Mouse (Mus musculus) erythroblast, embryonic 14.5 days (primary cell): ENCODE data around the gene Ugt1a6a. TPM values are rescaled to one million over a fixed set of nuclear protein-coding genes. Genes with fewer than 3 reads are reported as not detected.

Experiments
- H3K27me3 ChIP-seq: 2 replicates; pipeline ENCODE4 v1.6.1; 2012; ENCODE audit warnings: inconsistent platforms; ENCODE audit not compliant: control insufficient read depth
- H3K36me3 ChIP-seq: 2 replicates; pipeline ENCODE4 v1.6.1; 2012; ENCODE audit warnings: mild to moderate bottlenecking, inconsistent platforms; ENCODE audit not compliant: control insufficient read depth
- H3K4me1 ChIP-seq: 2 replicates; pipeline ENCODE4 v1.6.1; 2012; ENCODE audit warnings: inconsistent platforms; ENCODE audit not compliant: control insufficient read depth
- H3K4me3 ChIP-seq: replicated peaks from 2 replicates; pipeline ENCODE3; 2012; ENCODE audit warnings: moderate library complexity, mild to moderate bottlenecking, inconsistent platforms
- H3K9me3 ChIP-seq: 2 replicates; pipeline ENCODE4 v1.6.1; 2012; ENCODE audit warnings: low read length, inconsistent platforms, mixed read lengths; ENCODE audit not compliant: control insufficient read depth
- GATA1 ChIP-seq: IDR thresholded peaks from 2 replicates; pipeline ENCODE4 v1.6.1; 2012; ENCODE audit warnings: low read length, inconsistent platforms, mixed read lengths
- TAL1 ChIP-seq: IDR thresholded peaks from 3 replicates; pipeline ENCODE4 v1.6.1; 2012; ENCODE audit warnings: low read length, inconsistent platforms, mixed read lengths
- polyA plus RNA-seq: library from polyadenylated mRNA; stranded (reverse); fragments of >175 nt; gene quantifications from 2 replicates; pipeline ENCODE4 v1.2.3, GENCODE M21; 2012

Gene Ugt1a6a
- polyA plus RNA-seq, 1 experiment = not detected

GRCm38 (mm10) chr1:88249596-88249995, 115.0 kb downstream of the Ugt1a6a start:
- no peaks in the 10 kb centered on the region for H3K4me1 ChIP-seq
- peaks cover 65% of the 10 kb centered on the region for H3K9me3 ChIP-seq
- no peak overlapping the region for H3K4me3 ChIP-seq
- TF ChIP-seq TAL1 (no peak), GATA1 (no peak)
- no peaks in the 10 kb centered on the region for H3K36me3 ChIP-seq
- peaks cover 2% of the 10 kb centered on the region; the same call in 1 of the 2 replicates for H3K27me3 ChIP-seq

GRCm38 (mm10) chr1:88250023-88250422, 115.4 kb downstream of the Ugt1a6a start:
- Histone ChIP-seq H3K9me3 (peaks cover 66% of the 10 kb centered on the region), H3K4me1 (no peaks in the 10 kb centered on the region), H3K36me3 (no peaks in the 10 kb centered on the region), H3K27me3 (peaks cover 2% of the 10 kb centered on the region; the same call in 1 of the 2 replicates), H3K4me3 (no peak overlapping the region)
- no peak for TF ChIP-seq TAL1

GRCm38 (mm10) chr1:88253106-88253505, 118.5 kb downstream of the Ugt1a6a start:
- no peak overlapping the region for H3K4me3 ChIP-seq
- peaks cover 60% of the 10 kb centered on the region for H3K9me3 ChIP-seq
- no peaks in the 10 kb centered on the region for H3K4me1 ChIP-seq
- no peak for TF ChIP-seq GATA1
- TF ChIP-seq TAL1 = no peak
- no peaks in the 10 kb centered on the region for H3K36me3 ChIP-seq
- 0 out of 2 replicates have a peak, but pooled peaks cover 2% of the 10 kb centered on the region for H3K27me3 ChIP-seq

GRCm38 (mm10) chr1:88253540-88253939, 118.9 kb downstream of the Ugt1a6a start:
- Histone ChIP-seq H3K36me3 (no peaks in the 10 kb centered on the region), H3K9me3 (peaks cover 55% of the 10 kb centered on the region), H3K27me3 (0 out of 2 replicates have a peak, but pooled peaks cover 2% of the 10 kb centered on the region), H3K4me3 (no peak overlapping the region), H3K4me1 (no peaks in the 10 kb centered on the region)
- TF ChIP-seq GATA1 (no peak), TAL1 (no peak)

GRCm38 (mm10) chr1:88254793-88255465, 120.3 kb downstream of the Ugt1a6a start:
- Histone ChIP-seq H3K9me3 (peaks cover 42% of the 10 kb centered on the region), H3K36me3 (peaks cover 8% of the 10 kb centered on the region), H3K27me3 (0 out of 2 replicates have a peak, but pooled peaks cover 2% of the 10 kb centered on the region), H3K4me1 (peaks cover 7% of the 10 kb centered on the region), H3K4me3 (no peak overlapping the region)
- TF ChIP-seq TAL1 = no peak
- no peak for TF ChIP-seq GATA1

- peaks cover 9% of the 10 kb centered on the region for H3K4me1 ChIP-seq
- H3K9me3 ChIP-seq = peaks cover 37% of the 10 kb centered on the region
- H3K36me3 ChIP-seq = peaks cover 14% of the 10 kb centered on the region
- H3K27me3 ChIP-seq = 0 out of 2 replicates have a peak, but pooled peaks cover 2% of the 10 kb centered on the region
- TF ChIP-seq GATA1 = no peak
- TF ChIP-seq TAL1 = no peak
- H3K4me3 ChIP-seq = no peak overlapping the region
Measured at GRCm38 (mm10) chr1:88255466-88255857, 120.9 kb downstream of the Ugt1a6a start.

- Histone ChIP-seq H3K9me3 (peaks cover 34% of the 10 kb centered on the region), H3K4me3 (no peak overlapping the region), H3K4me1 (peaks cover 13% of the 10 kb centered on the region), H3K27me3 (0 out of 2 replicates have a peak, but pooled peaks cover 2% of the 10 kb centered on the region), H3K36me3 (peaks cover 21% of the 10 kb centered on the region)
- no peak; the same call in 1 of the 2 replicates for TF ChIP-seq GATA1
- no peak for TF ChIP-seq TAL1
Measured at GRCm38 (mm10) chr1:88255989-88256754, 121.6 kb downstream of the Ugt1a6a start.

- Histone ChIP-seq H3K4me1 (peaks cover 21% of the 10 kb centered on the region), H3K4me3 (no peak overlapping the region), H3K9me3 (peaks cover 33% of the 10 kb centered on the region), H3K36me3 (peaks cover 30% of the 10 kb centered on the region), H3K27me3 (0 out of 2 replicates have a peak, but pooled peaks cover 2% of the 10 kb centered on the region)
- no peak for TF ChIP-seq TAL1
- TF ChIP-seq GATA1 = no peak
Measured at GRCm38 (mm10) chr1:88256886-88257663, 122.5 kb downstream of the Ugt1a6a start.
